Mouse (Mus musculus) embryonic fibroblast, embryonic 13.5 days (primary cell): Measurements from ENCODE around the gene Gar1.

Source experiments
- CTCF ChIP-seq: IDR thresholded peaks from 2 replicates; pipeline ENCODE4 v1.5.1; 2011; ENCODE audit warnings: mild to moderate bottlenecking, control low read depth, low read length, moderate library complexity, borderline replicate concordance; ENCODE audit not compliant: insufficient read depth
- POLR2A ChIP-seq: IDR thresholded peaks from 2 replicates; pipeline ENCODE4 v1.6.1; 2011; ENCODE audit warnings: low read depth, mild to moderate bottlenecking, control low read depth, low read length, moderate library complexity

GRCm38 (mm10) chr3:129798551-129798950 is 32.6 kb downstream of the Gar1 start:
- TF ChIP-seq CTCF (no peak), POLR2A (no peak)
